In the genomic region with DNA sequence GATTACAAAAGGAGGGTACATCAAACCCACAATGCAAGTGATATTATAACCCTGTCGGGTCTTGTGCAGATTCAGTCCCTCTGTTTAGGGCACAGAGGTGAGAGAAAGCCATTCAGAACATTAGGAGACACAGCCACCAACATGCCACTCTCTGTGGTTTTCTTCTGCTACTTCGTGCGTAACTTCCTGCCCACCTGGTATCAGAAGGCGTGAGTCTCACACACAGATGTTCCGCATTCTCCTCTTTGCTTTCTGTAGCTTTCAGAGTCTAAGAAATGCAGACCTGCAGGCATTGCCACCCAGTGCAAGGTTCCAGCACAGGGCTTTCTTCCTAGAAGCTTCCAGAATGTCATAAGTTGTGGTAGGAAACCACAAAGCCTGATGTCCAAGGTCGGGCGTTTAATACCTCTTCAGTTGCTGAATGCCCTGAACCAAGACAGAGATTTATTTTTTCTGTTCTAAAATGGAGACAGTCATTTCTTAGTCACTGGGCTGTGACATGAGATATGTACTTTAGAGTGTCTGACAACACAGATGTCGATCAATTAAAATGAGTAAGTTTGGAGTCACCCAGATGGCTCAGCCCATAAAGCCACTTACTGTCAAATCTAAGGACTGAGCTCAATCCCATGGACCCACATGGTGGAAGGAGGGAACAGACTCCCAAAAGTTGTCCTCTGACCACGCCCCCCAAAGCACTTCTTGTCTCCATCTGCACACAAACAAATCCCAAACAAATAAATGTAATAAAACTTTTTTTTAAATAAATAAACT, we compare ENCODE assay signal across 15 mouse cellular contexts. TPM values are rescaled to one million over a fixed set of nuclear protein-coding genes. Genes with fewer than 3 reads are reported as not detected.
DNase-seq lines count a peak whose midpoint lies in the region; ATAC-seq and TF ChIP-seq lines count a peak whose summit lies in the region.
"Had no signal": no experiment of that assay in that cellular context is flagged by ENCODE, and none has a peak within 500 bp of the region (broad histone marks: within the 10 kb centered on the region; RNA-seq: fewer than 3 reads in every experiment).

No protein-coding gene starts in this region.

- no peak for TF ChIP-seq POLR2A in thymus, adult 2 months (IDR thresholded peaks at IDR 0.05; ENCODE audit: control insufficient read depth, extremely low read depth, insufficient read depth, low read length, poor library complexity)

- no peaks in the 10 kb centered on the region for H3K36me3 ChIP-seq in thymus, adult 2 months (ENCODE audit: control insufficient read depth, insufficient read depth, low read length)
- H3K36me3 ChIP-seq in hindbrain, embryonic 11.5 days (ENCODE audit: control insufficient read depth, insufficient read depth, low read length) = no peaks in the 10 kb centered on the region
- H3K36me3 ChIP-seq: embryonic facial prominence, embryonic 15.5 days; hindbrain, embryonic 15.5 days; liver, embryonic 12.5 days had no signal

- H3K4me3 ChIP-seq in thymus, adult 2 months (ENCODE audit: control insufficient read depth, insufficient read depth, low read length) = no peak overlapping the region
- H3K4me3 ChIP-seq in hindbrain, embryonic 11.5 days (ENCODE audit: low read depth, low read length) = no peak overlapping the region
- H3K4me3 ChIP-seq: embryonic facial prominence, embryonic 15.5 days; hindbrain, embryonic 15.5 days; left cerebral cortex, adult 2 months; liver, embryonic 12.5 days had no signal

- H3K4me2 ChIP-seq in hindbrain, embryonic 11.5 days (replicated peaks; ENCODE audit: low read depth, low read length) = no peak overlapping the region
- H3K4me2 ChIP-seq: embryonic facial prominence, embryonic 15.5 days; hindbrain, embryonic 15.5 days; liver, embryonic 12.5 days had no signal

- peaks cover 31% of the 10 kb centered on the region for H3K4me1 ChIP-seq in thymus, adult 2 months (replicated peaks; ENCODE audit: control insufficient read depth, insufficient read depth, low read length)
- no peaks in the 10 kb centered on the region for H3K4me1 ChIP-seq in hindbrain, embryonic 11.5 days (replicated peaks; ENCODE audit: control insufficient read depth, insufficient read depth, low read length)
- H3K4me1 ChIP-seq: hindbrain, embryonic 15.5 days had no signal

- H3K9me3 ChIP-seq in hindbrain, embryonic 11.5 days (ENCODE audit: control insufficient read depth, low read length) = no peaks in the 10 kb centered on the region
- H3K9me3 ChIP-seq: embryonic facial prominence, embryonic 15.5 days; hindbrain, embryonic 15.5 days; liver, embryonic 12.5 days had no signal

- peak overlapping the region; percentile 100 for H3K27ac ChIP-seq in thymus, adult 2 months (ENCODE audit: control insufficient read depth, insufficient read depth, low read length)
- H3K27ac ChIP-seq in hindbrain, embryonic 11.5 days (ENCODE audit: low read depth, low read length) = no peak overlapping the region
- H3K27ac ChIP-seq: embryonic facial prominence, embryonic 15.5 days; hindbrain, embryonic 15.5 days; kidney, postnatal 0 days; left cerebral cortex, adult 2 months; liver, embryonic 12.5 days had no signal

- TF ChIP-seq CTCF in thymus, adult 2 months (IDR thresholded peaks at IDR 0.05; ENCODE audit: borderline replicate concordance, control insufficient read depth, extremely low read depth, insufficient read depth, low read length, poor library complexity) = no peak

- DNase-seq in adrenal gland, adult 2 months = peak; percentile 67
- DNase-seq in adrenal gland, postnatal 4 days (ENCODE audit: low spot score in 2 of 2) = no peak
- DNase-seq in CD8-positive naive resting alpha-beta T cell, adult 2 months (ENCODE audit: low read depth in 2 of 2, low spot score in 2 of 2) = peak; percentile 27 to 50
- peak; percentile 77 for DNase-seq in thymus, adult 2 months
- no peak for DNase-seq in cerebellum, postnatal 14 days
- no peak for DNase-seq in hindbrain, embryonic 11.5 days (ENCODE audit: low spot score)
- DNase-seq in cerebellum, postnatal 25 days = no peak
- DNase-seq: cerebellum, adult 11 months had no signal

- H3K27me3 ChIP-seq in thymus, adult 2 months (ENCODE audit: control insufficient read depth, insufficient read depth, low read length) = no peaks in the 10 kb centered on the region
- no peaks in the 10 kb centered on the region for H3K27me3 ChIP-seq in hindbrain, embryonic 11.5 days (ENCODE audit: control insufficient read depth, insufficient read depth, low read length)
- H3K27me3 ChIP-seq: embryonic facial prominence, embryonic 15.5 days; hindbrain, embryonic 15.5 days; liver, embryonic 12.5 days had no signal

- WGBS in thymus, adult 2 months = 17% methylated on average over 9 of the region's 9 CpGs
- 86% methylated on average over 9 of the region's 9 CpGs for WGBS in hindbrain, embryonic 11.5 days

- peak; percentile 82 for ATAC-seq in inflammation-experienced regulatory T-cells, adult 6 months
- ATAC-seq in hindbrain, embryonic 11.5 days (ENCODE audit: low FRiP score) = no peak
- ATAC-seq: forebrain, embryonic 16.5 days; liver, embryonic 12.5 days had no signal

- H3K9ac ChIP-seq in hindbrain, embryonic 11.5 days (ENCODE audit: low read depth, low read length) = no peak overlapping the region
- H3K9ac ChIP-seq: embryonic facial prominence, embryonic 15.5 days; hindbrain, embryonic 15.5 days; liver, embryonic 12.5 days had no signal

RNA-seq across cellular contexts. Expression of gene Gcnt3, which starts 42.3 kb away (rescaled TPM):
- total RNA-seq in adrenal gland, adult 2 months (2021) = under 1 TPM in 1 of 2 experiments, not detected in 1; 0.07 TPM
- not detected in 2 replicates for polyA plus RNA-seq in adrenal gland, adult 2 months (2012; rRNA removed)
- not detected for total RNA-seq in adrenal gland, postnatal 4 days (2021)
- polyA plus RNA-seq in inflammation-experienced regulatory T-cells, adult 6 months (2017; shearing (Covaris generic)) = not detected
- 0.04 TPM in 1 of 2 replicates, not detected in the other for polyA plus RNA-seq in thymus, adult 2 months (2012; rRNA removed)
- 0.03 TPM in 1 of 2 replicates, not detected in the other for polyA plus RNA-seq in hindbrain, embryonic 11.5 days (2014; fragmentation: Nextera tagmentation; extraction: Ambion mirVana)
- total RNA-seq: left cerebral cortex, adult 2 months had no signal
- polyA plus RNA-seq: forebrain, embryonic 16.5 days; hindbrain, embryonic 15.5 days; liver, embryonic 12.5 days had no signal

Comparison
In these comparisons a context has a peak if more than half of its experiments do, and no peak if none do; other contexts are left out.
1. DNase-seq: peak in adrenal gland, adult 2 months (single experiment), CD8-positive naive resting alpha-beta T cell, adult 2 months (2 of 2) and thymus, adult 2 months (single experiment); none in adrenal gland, postnatal 4 days (0 of 2), cerebellum, postnatal 14 days (0 of 2), hindbrain, embryonic 11.5 days (single experiment) and cerebellum, postnatal 25 days (0 of 2).